Mouse (Mus musculus): ENCODE data around the gene Angel1.

Angel1 gene

GRCm38 (mm10) chr12:86726120-86726640 is at the start of gene Angel1:
Angel1 (minus strand) TSS chr12:86726460.
- H3K27me3 ChIP-seq (ENCODE audit: control insufficient read depth, insufficient read depth, low read length, poor library complexity, severe bottlenecking) = no peaks in the 10 kb centered on the region; the same call in 1 of the 2 replicates
- DNase-seq (ENCODE audit: low read depth, low spot score) = peak; percentile 99

GRCm38 (mm10) chr12:86775561-86776280 is 49.5 kb upstream of the Angel1 start:
- no peak for DNase-seq (ENCODE audit: low read depth, low spot score)

More at GRCm38 (mm10) chr12:86726120-86726640, at the start of gene Angel1:
- no peaks in the 10 kb centered on the region; the same call in 1 of the 2 replicates for H3K36me3 ChIP-seq (ENCODE audit: control insufficient read depth, insufficient read depth, low read length, poor library complexity, severe bottlenecking)

GRCm38 (mm10) chr12:86772551-86772950 is 46.3 kb upstream of the Angel1 start:
- DNase-seq (ENCODE audit: low read depth, low spot score) = no peak
- Histone ChIP-seq H3K36me3 (ENCODE audit: control insufficient read depth, insufficient read depth, low read length, poor library complexity, severe bottlenecking) (no peaks in the 10 kb centered on the region), H3K27me3 (ENCODE audit: control insufficient read depth, insufficient read depth, low read length, poor library complexity, severe bottlenecking) (no peaks in the 10 kb centered on the region)

More at GRCm38 (mm10) chr12:86775561-86776280, 49.5 kb upstream of the Angel1 start:
- no peaks in the 10 kb centered on the region for H3K36me3 ChIP-seq (ENCODE audit: control insufficient read depth, insufficient read depth, low read length, poor library complexity, severe bottlenecking)
- H3K27me3 ChIP-seq (ENCODE audit: control insufficient read depth, insufficient read depth, low read length, poor library complexity, severe bottlenecking) = no peaks in the 10 kb centered on the region

- Histone ChIP-seq H3K36me3 (ENCODE audit: control insufficient read depth, insufficient read depth, low read length, poor library complexity, severe bottlenecking) (no peaks in the 10 kb centered on the region), H3K27me3 (ENCODE audit: control insufficient read depth, insufficient read depth, low read length, poor library complexity, severe bottlenecking) (no peaks in the 10 kb centered on the region)
- DNase-seq (ENCODE audit: low read depth, low spot score) = peak; percentile 93
These were observed 45.7 kb upstream of the Angel1 start for GRCm38 (mm10) chr12:86771823-86772427.

GRCm38 (mm10) chr12:86770927-86771326 is 44.7 kb upstream of the Angel1 start:
- no peak for DNase-seq (ENCODE audit: low read depth, low spot score)
- H3K27me3 ChIP-seq (ENCODE audit: control insufficient read depth, insufficient read depth, low read length, poor library complexity, severe bottlenecking) = no peaks in the 10 kb centered on the region
- H3K36me3 ChIP-seq (ENCODE audit: control insufficient read depth, insufficient read depth, low read length, poor library complexity, severe bottlenecking) = no peaks in the 10 kb centered on the region

GRCm38 (mm10) chr12:86770261-86770670 is 44.0 kb upstream of the Angel1 start:
- DNase-seq (ENCODE audit: low read depth, low spot score) = no peak
- Histone ChIP-seq H3K27me3 (ENCODE audit: control insufficient read depth, insufficient read depth, low read length, poor library complexity, severe bottlenecking) (no peaks in the 10 kb centered on the region), H3K36me3 (ENCODE audit: control insufficient read depth, insufficient read depth, low read length, poor library complexity, severe bottlenecking) (no peaks in the 10 kb centered on the region)

- Histone ChIP-seq H3K36me3 (ENCODE audit: control insufficient read depth, insufficient read depth, low read length, poor library complexity, severe bottlenecking) (no peaks in the 10 kb centered on the region), H3K27me3 (ENCODE audit: control insufficient read depth, insufficient read depth, low read length, poor library complexity, severe bottlenecking) (no peaks in the 10 kb centered on the region)
- DNase-seq (ENCODE audit: low read depth, low spot score) = no peak
These were observed 43.6 kb upstream of the Angel1 start for GRCm38 (mm10) chr12:86769819-86770218.

- peak; percentile 85 for DNase-seq (ENCODE audit: low read depth, low spot score)
- Histone ChIP-seq H3K27me3 (ENCODE audit: control insufficient read depth, insufficient read depth, low read length, poor library complexity, severe bottlenecking) (no peaks in the 10 kb centered on the region), H3K36me3 (ENCODE audit: control insufficient read depth, insufficient read depth, low read length, poor library complexity, severe bottlenecking) (no peaks in the 10 kb centered on the region)
These were observed 42.8 kb upstream of the Angel1 start for GRCm38 (mm10) chr12:86768986-86769580.

GRCm38 (mm10) chr12:86767868-86768631 is 41.8 kb upstream of the Angel1 start:
- Histone ChIP-seq H3K27me3 (ENCODE audit: control insufficient read depth, insufficient read depth, low read length, poor library complexity, severe bottlenecking) (no peaks in the 10 kb centered on the region), H3K36me3 (ENCODE audit: control insufficient read depth, insufficient read depth, low read length, poor library complexity, severe bottlenecking) (no peaks in the 10 kb centered on the region)
- peak; percentile 70 for DNase-seq (ENCODE audit: low read depth, low spot score)

GRCm38 (mm10) chr12:86766467-86766866 is 40.2 kb upstream of the Angel1 start:
- H3K27me3 ChIP-seq (ENCODE audit: control insufficient read depth, insufficient read depth, low read length, poor library complexity, severe bottlenecking) = no peaks in the 10 kb centered on the region
- no peaks in the 10 kb centered on the region for H3K36me3 ChIP-seq (ENCODE audit: control insufficient read depth, insufficient read depth, low read length, poor library complexity, severe bottlenecking)
- DNase-seq (ENCODE audit: low read depth, low spot score) = no peak

- no peaks in the 10 kb centered on the region for H3K27me3 ChIP-seq (ENCODE audit: control insufficient read depth, insufficient read depth, low read length, poor library complexity, severe bottlenecking)
- DNase-seq (ENCODE audit: low read depth, low spot score) = no peak
- H3K36me3 ChIP-seq (ENCODE audit: control insufficient read depth, insufficient read depth, low read length, poor library complexity, severe bottlenecking) = no peaks in the 10 kb centered on the region
These were observed 37.8 kb upstream of the Angel1 start for GRCm38 (mm10) chr12:86764060-86764459.

- H3K36me3 ChIP-seq (ENCODE audit: control insufficient read depth, insufficient read depth, low read length, poor library complexity, severe bottlenecking) = no peaks in the 10 kb centered on the region
- H3K27me3 ChIP-seq (ENCODE audit: control insufficient read depth, insufficient read depth, low read length, poor library complexity, severe bottlenecking) = no peaks in the 10 kb centered on the region
- DNase-seq (ENCODE audit: low read depth, low spot score) = no peak
These were observed 34.8 kb upstream of the Angel1 start for GRCm38 (mm10) chr12:86761036-86761435.

- no peaks in the 10 kb centered on the region for H3K27me3 ChIP-seq (ENCODE audit: control insufficient read depth, insufficient read depth, low read length, poor library complexity, severe bottlenecking)
- no peaks in the 10 kb centered on the region for H3K36me3 ChIP-seq (ENCODE audit: control insufficient read depth, insufficient read depth, low read length, poor library complexity, severe bottlenecking)
- no peak for DNase-seq (ENCODE audit: low read depth, low spot score)
These were observed 8.1 kb upstream of the Angel1 start, which contains the start of gene Lrrc74a for GRCm38 (mm10) chr12:86734319-86734810. Lrrc74a (plus strand) TSS chr12:86734369.

GRCm38 (mm10) chr12:86725706-86726105 is 554 bp downstream of the Angel1 start:
- peak; percentile 22 for DNase-seq (ENCODE audit: low read depth, low spot score)
- no peaks in the 10 kb centered on the region; the same call in 1 of the 2 replicates for H3K36me3 ChIP-seq (ENCODE audit: control insufficient read depth, insufficient read depth, low read length, poor library complexity, severe bottlenecking)
- H3K27me3 ChIP-seq (ENCODE audit: control insufficient read depth, insufficient read depth, low read length, poor library complexity, severe bottlenecking) = no peaks in the 10 kb centered on the region; the same call in 1 of the 2 replicates
